Mouse (Mus musculus) hindbrain, embryonic 16.5 days (tissue): ENCODE results near the gene Aqp2. TPM values are rescaled to one million over a fixed set of nuclear protein-coding genes. Genes with fewer than 3 reads are reported as not detected.
A peak's percentile ranks its signal among the peaks of the same experiment; 100 is the strongest.

Experiments
- ATAC-seq: fragments of 200-750 bp; cut with Nextera tagmentation; 2 replicates; pipeline ENCODE4 v1.8.0; 2017; ENCODE audit warnings: moderate TSS enrichment, moderate library complexity
- H3K27ac ChIP-seq: fragments of 300-500 bp; sonication (generic); 2 replicates; pipeline ENCODE4 v1.5.1; 2014; ENCODE audit warnings: low read depth, mild to moderate bottlenecking, control low read depth, low read length, moderate library complexity
- H3K27me3 ChIP-seq: fragments of 300-500 bp; sonication (generic); replicated peaks from 2 replicates; pipeline ENCODE4 v1.6.1; 2014; ENCODE audit warnings: low read length; ENCODE audit not compliant: control insufficient read depth, insufficient read depth
- H3K36me3 ChIP-seq: fragments of 300-500 bp; sonication (generic); 2 replicates; pipeline ENCODE4 v1.6.1; 2014; ENCODE audit warnings: mild to moderate bottlenecking, low read length, moderate library complexity, mixed read lengths; ENCODE audit not compliant: control insufficient read depth, insufficient read depth
- H3K4me1 ChIP-seq: fragments of 300-500 bp; sonication (generic); 2 replicates; pipeline ENCODE4 v1.6.1; 2014; ENCODE audit warnings: low read depth, low read length; ENCODE audit not compliant: control insufficient read depth, insufficient read depth
- H3K4me2 ChIP-seq: fragments of 300-500 bp; sonication (generic); 2 replicates; pipeline ENCODE4 v1.6.1; 2014; ENCODE audit warnings: mild to moderate bottlenecking, low read length, control low read depth, moderate library complexity
- H3K4me3 ChIP-seq: fragments of 300-500 bp; sonication (generic); 2 replicates; pipeline ENCODE4 v1.5.1; 2014; ENCODE audit warnings: mild to moderate bottlenecking, low read length, control low read depth, moderate library complexity
- H3K9ac ChIP-seq: fragments of 300-500 bp; sonication (generic); 2 replicates; pipeline ENCODE4 v1.6.1; 2014; ENCODE audit warnings: low read depth, mild to moderate bottlenecking, control low read depth, low read length, moderate library complexity
- H3K9me3 ChIP-seq: fragments of 300-500 bp; sonication (generic); 2 replicates; pipeline ENCODE4 v1.6.1; 2014; ENCODE audit warnings: mild to moderate bottlenecking, low read length, moderate library complexity; ENCODE audit not compliant: control insufficient read depth
- WGBS: fragments of 180-500 bp; shearing (Covaris S2); extraction: QIAGEN DNeasy Blood & Tissue Kit; methylation state at CpG from one replicate; pipeline ENCODE4 v1.1.7; 2014; 5-methylcytosine and 5-hydroxymethylcytosine counted together
- polyA plus RNA-seq: library from polyadenylated mRNA; unstranded; fragments of >200 nt; fragmentation: Nextera tagmentation; extraction: Ambion mirVana; gene quantifications from 2 replicates; pipeline ENCODE4 v1.2.1, GENCODE M21; 2015

Gene Aqp2
- polyA plus RNA-seq, 1 experiment from 2014 or later = not detected

- Histone ChIP-seq H3K4me3 (no peak overlapping the region), H3K27ac (no peak overlapping the region), H3K4me1 (no peaks in the 10 kb centered on the region), H3K9ac (no peak overlapping the region), H3K36me3 (no peaks in the 10 kb centered on the region), H3K9me3 (no peaks in the 10 kb centered on the region), H3K27me3 (no peaks in the 10 kb centered on the region), H3K4me2 (no peak overlapping the region)
- WGBS = 68% methylated on average over 6 of the region's 6 CpGs
- no peak for ATAC-seq
Measured at GRCm38 (mm10) chr15:99553767-99554166, 25.1 kb upstream of the Aqp2 start.

GRCm38 (mm10) chr15:99558947-99559346 lies 19.9 kb upstream of the Aqp2 start:
- Histone ChIP-seq H3K36me3 (no peaks in the 10 kb centered on the region), H3K4me3 (no peak overlapping the region), H3K9me3 (no peaks in the 10 kb centered on the region), H3K4me1 (no peaks in the 10 kb centered on the region), H3K9ac (no peak overlapping the region), H3K27ac (no peak overlapping the region), H3K27me3 (no peaks in the 10 kb centered on the region), H3K4me2 (no peak overlapping the region)
- no peak for ATAC-seq
- WGBS = 92% methylated on average over 1 of the region's 1 CpGs

GRCm38 (mm10) chr15:99560246-99560645 lies 18.6 kb upstream of the Aqp2 start:
- no peak overlapping the region for H3K27ac ChIP-seq
- H3K4me2 ChIP-seq = no peak overlapping the region
- H3K36me3 ChIP-seq = no peaks in the 10 kb centered on the region
- no peaks in the 10 kb centered on the region for H3K9me3 ChIP-seq
- no peaks in the 10 kb centered on the region for H3K4me1 ChIP-seq
- WGBS = 82% methylated on average over 10 of the region's 10 CpGs
- H3K27me3 ChIP-seq = no peaks in the 10 kb centered on the region
- ATAC-seq = no peak
- H3K9ac ChIP-seq = no peak overlapping the region
- no peak overlapping the region for H3K4me3 ChIP-seq

GRCm38 (mm10) chr15:99567371-99567770 lies 11.5 kb upstream of the Aqp2 start:
- no peaks in the 10 kb centered on the region for H3K27me3 ChIP-seq
- no peaks in the 10 kb centered on the region for H3K36me3 ChIP-seq
- 63% methylated on average over 4 of the region's 4 CpGs for WGBS
- ATAC-seq = no peak
- no peak overlapping the region for H3K27ac ChIP-seq
- H3K4me1 ChIP-seq = no peaks in the 10 kb centered on the region
- H3K9ac ChIP-seq = no peak overlapping the region
- H3K4me3 ChIP-seq = no peak overlapping the region
- H3K4me2 ChIP-seq = no peak overlapping the region
- H3K9me3 ChIP-seq = no peaks in the 10 kb centered on the region

- Histone ChIP-seq H3K9me3 (no peaks in the 10 kb centered on the region), H3K4me1 (no peaks in the 10 kb centered on the region), H3K27me3 (no peaks in the 10 kb centered on the region), H3K4me3 (no peak overlapping the region), H3K36me3 (no peaks in the 10 kb centered on the region), H3K4me2 (no peak overlapping the region), H3K9ac (no peak overlapping the region), H3K27ac (no peak overlapping the region)
- ATAC-seq = no peak
- 48% methylated on average over 6 of the region's 6 CpGs for WGBS
Measured at GRCm38 (mm10) chr15:99568682-99569081, 10.2 kb upstream of the Aqp2 start.

- Histone ChIP-seq H3K27ac (no peak overlapping the region), H3K4me1 (no peaks in the 10 kb centered on the region), H3K4me3 (no peak overlapping the region), H3K9me3 (no peaks in the 10 kb centered on the region), H3K9ac (no peak overlapping the region), H3K4me2 (no peak overlapping the region), H3K27me3 (no peaks in the 10 kb centered on the region), H3K36me3 (no peaks in the 10 kb centered on the region)
- WGBS = 84% methylated on average over 10 of the region's 10 CpGs
- no peak for ATAC-seq
Measured at GRCm38 (mm10) chr15:99569123-99569522, 9.7 kb upstream of the Aqp2 start.

GRCm38 (mm10) chr15:99583463-99584344 lies 4.8 kb downstream of the Aqp2 start:
- ATAC-seq = peak; percentile 35; the same call in 1 of the 2 replicates
- Histone ChIP-seq H3K27ac (no peak overlapping the region), H3K4me1 (peaks cover 16% of the 10 kb centered on the region), H3K9me3 (no peaks in the 10 kb centered on the region), H3K4me2 (peak overlapping the region; percentile 56), H3K27me3 (peaks cover 44% of the 10 kb centered on the region), H3K4me3 (peak overlapping the region; percentile 36), H3K9ac (peak overlapping the region; percentile 41; the same call in 1 of the 2 replicates), H3K36me3 (no peaks in the 10 kb centered on the region)
- WGBS = 2% methylated on average over 50 of the region's 54 CpGs

- H3K9ac ChIP-seq = no peak overlapping the region
- WGBS = 2% methylated on average over 24 of the region's 24 CpGs
- no peak for ATAC-seq
Measured at GRCm38 (mm10) chr15:99584407-99585202, 5.8 kb downstream of the Aqp2 start.

GRCm38 (mm10) chr15:99585741-99586140 lies 6.9 kb downstream of the Aqp2 start:
- 80% methylated on average over 6 of the region's 6 CpGs for WGBS
- H3K27me3 ChIP-seq = peaks cover 63% of the 10 kb centered on the region
- no peaks in the 10 kb centered on the region for H3K9me3 ChIP-seq
- H3K9ac ChIP-seq = no peak overlapping the region
- no peak overlapping the region for H3K27ac ChIP-seq
- H3K4me3 ChIP-seq = no peak overlapping the region
- no peaks in the 10 kb centered on the region for H3K36me3 ChIP-seq
- H3K4me2 ChIP-seq = no peak overlapping the region
- no peak for ATAC-seq
- peaks cover 20% of the 10 kb centered on the region for H3K4me1 ChIP-seq

More at GRCm38 (mm10) chr15:99584407-99585202, 5.8 kb downstream of the Aqp2 start:
- peaks cover 53% of the 10 kb centered on the region for H3K27me3 ChIP-seq
- no peaks in the 10 kb centered on the region for H3K36me3 ChIP-seq
- peaks cover 16% of the 10 kb centered on the region for H3K4me1 ChIP-seq
- H3K9me3 ChIP-seq = no peaks in the 10 kb centered on the region
- peak overlapping the region; percentile 56 for H3K4me2 ChIP-seq
- peak overlapping the region; percentile 17; the same call in 1 of the 2 replicates for H3K4me3 ChIP-seq
- no peak overlapping the region for H3K27ac ChIP-seq
